Comparison of ENCODE assay signal across 8 mouse cellular contexts in the genomic region with DNA sequence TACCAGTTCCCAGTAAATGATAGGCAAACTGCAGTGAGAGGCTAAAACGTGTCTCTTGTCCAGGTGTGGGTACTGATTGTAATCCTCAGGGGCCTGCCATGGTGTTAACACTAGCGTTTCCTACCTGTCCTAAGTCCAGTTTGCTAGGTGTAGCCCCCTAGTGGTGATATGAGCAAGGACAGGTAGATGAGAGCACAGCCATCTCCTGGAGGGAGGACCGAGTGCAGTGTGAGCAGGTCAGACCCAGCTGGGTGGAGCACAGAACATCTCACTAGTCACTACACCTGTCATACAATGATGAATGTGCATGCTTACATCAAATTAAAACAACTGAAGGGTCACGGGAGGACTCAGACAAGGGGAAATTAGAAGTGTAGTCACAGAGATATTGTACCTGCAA.
DNase-seq lines count a peak whose midpoint lies in the region; ATAC-seq and TF ChIP-seq lines count a peak whose summit lies in the region.

No protein-coding gene starts in this region.

- 81% methylated on average over 4 of the region's 4 CpGs for WGBS in forebrain, postnatal 0 days
- WGBS in forebrain, embryonic 10.5 days = 74% methylated on average over 4 of the region's 4 CpGs
- WGBS in liver, embryonic 13.5 days (ENCODE audit: insufficient replicate concordance) = 53% methylated on average over 4 of the region's 4 CpGs

- H3K9ac ChIP-seq in forebrain, postnatal 0 days = no peak overlapping the region
- no peak overlapping the region for H3K9ac ChIP-seq in liver, embryonic 13.5 days

- no peak overlapping the region for H3K4me3 ChIP-seq in forebrain, postnatal 0 days (ENCODE audit: low read depth, low read length)
- H3K4me3 ChIP-seq in forebrain, embryonic 10.5 days = no peak overlapping the region
- no peak overlapping the region for H3K4me3 ChIP-seq in testis, adult 2 months (ENCODE audit: control insufficient read depth, low read depth, low read length)
- H3K4me3 ChIP-seq in liver, embryonic 13.5 days (replicated peaks) = no peak overlapping the region

- no peak overlapping the region for H3K27ac ChIP-seq in forebrain, postnatal 0 days (ENCODE audit: low read depth, low read length)
- no peak overlapping the region for H3K27ac ChIP-seq in forebrain, embryonic 10.5 days
- no peak overlapping the region for H3K27ac ChIP-seq in testis, adult 2 months (ENCODE audit: control insufficient read depth, insufficient read depth, low read depth, low read length)
- H3K27ac ChIP-seq in liver, embryonic 13.5 days = no peak overlapping the region

- H3K27me3 ChIP-seq in forebrain, postnatal 0 days (ENCODE audit: insufficient read depth, low read length) = no peaks in the 10 kb centered on the region
- no peaks in the 10 kb centered on the region for H3K27me3 ChIP-seq in forebrain, embryonic 10.5 days (ENCODE audit: poor library complexity, severe bottlenecking)
- H3K27me3 ChIP-seq in testis, adult 2 months (ENCODE audit: control insufficient read depth, insufficient read depth, low read length) = no peaks in the 10 kb centered on the region
- no peaks in the 10 kb centered on the region for H3K27me3 ChIP-seq in liver, embryonic 13.5 days

- no peaks in the 10 kb centered on the region for H3K36me3 ChIP-seq in forebrain, postnatal 0 days (ENCODE audit: insufficient read depth)
- H3K36me3 ChIP-seq in forebrain, embryonic 10.5 days (replicated peaks) = no peaks in the 10 kb centered on the region
- H3K36me3 ChIP-seq in testis, adult 2 months (ENCODE audit: control insufficient read depth, insufficient read depth, low read length) = no peaks in the 10 kb centered on the region
- no peaks in the 10 kb centered on the region for H3K36me3 ChIP-seq in liver, embryonic 13.5 days

- peak; percentile 58 for TF ChIP-seq CTCF in forebrain, postnatal 0 days (IDR thresholded peaks at IDR 0.05; ENCODE audit: low read depth)
- peak; percentile 59; the same call in 1 of the 2 replicates for TF ChIP-seq CTCF in testis, adult 2 months (IDR thresholded peaks at IDR 0.05; ENCODE audit: control insufficient read depth, insufficient read depth, insufficient replicate concordance, low read depth, low read length)

- ATAC-seq in forebrain, postnatal 0 days = no peak
- no peak for ATAC-seq in liver, embryonic 13.5 days (ENCODE audit: low read depth)

- H3K4me1 ChIP-seq in forebrain, postnatal 0 days (ENCODE audit: insufficient read depth) = no peaks in the 10 kb centered on the region
- peaks cover 9% of the 10 kb centered on the region for H3K4me1 ChIP-seq in forebrain, embryonic 10.5 days
- H3K4me1 ChIP-seq in testis, adult 2 months (ENCODE audit: control insufficient read depth, insufficient read depth, low read length) = no peaks in the 10 kb centered on the region
- peaks cover 10% of the 10 kb centered on the region; the same call in 1 of the 2 replicates for H3K4me1 ChIP-seq in liver, embryonic 13.5 days (replicated peaks)

- no peak overlapping the region for H3K4me2 ChIP-seq in forebrain, postnatal 0 days (ENCODE audit: low read depth)
- H3K4me2 ChIP-seq in liver, embryonic 13.5 days = no peak overlapping the region

- DNase-seq in forebrain, postnatal 0 days = no peak
- DNase-seq in forebrain, embryonic 10.5 days (ENCODE audit: extremely low spot score, low spot score) = no peak
- no peak for DNase-seq in testis, postnatal 10 days (ENCODE audit: low spot score)
- peak; percentile 5 for DNase-seq in liver, embryonic 13.5 days
- DNase-seq in thymus, postnatal 36 days = peak; percentile 27 to 35
- no peak for DNase-seq in layer of hippocampus, adult 8-10 months (ENCODE audit: low spot score in 2 of 2)
- no peak for DNase-seq in urinary bladder, postnatal 36 days (ENCODE audit: low spot score in 2 of 2)

- no peaks in the 10 kb centered on the region for H3K9me3 ChIP-seq in forebrain, postnatal 0 days (ENCODE audit: low read length)
- no peaks in the 10 kb centered on the region for H3K9me3 ChIP-seq in forebrain, embryonic 10.5 days
- H3K9me3 ChIP-seq in liver, embryonic 13.5 days (replicated peaks) = no peaks in the 10 kb centered on the region

- TF ChIP-seq POLR2A in testis, adult 2 months (IDR thresholded peaks at IDR 0.05; ENCODE audit: control insufficient read depth, low read depth, low read length) = no peak

Comparison
In these comparisons a context has a peak if more than half of its experiments do, and no peak if none do; other contexts are left out.
1. DNase-seq: peak in liver, embryonic 13.5 days (single experiment) and thymus, postnatal 36 days (2 of 2); none in forebrain, postnatal 0 days (single experiment), forebrain, embryonic 10.5 days (single experiment), testis, postnatal 10 days (single experiment), layer of hippocampus, adult 8-10 months (0 of 2) and urinary bladder, postnatal 36 days (0 of 2).